Mouse (Mus musculus) myocyte (in vitro differentiated cells): ENCODE results near the gene Ppfia3.

ENCODE experiments used
- MAX ChIP-seq: IDR thresholded peaks from one replicate; pipeline ENCODE4 v1.6.1; 2011; ENCODE audit warnings: low read depth, mild to moderate bottlenecking, control low read depth
- USF1 ChIP-seq: IDR thresholded peaks from one replicate; pipeline ENCODE4 v1.6.1; 2011; ENCODE audit warnings: low read depth, mild to moderate bottlenecking, control low read depth, moderate library complexity

DNA sequence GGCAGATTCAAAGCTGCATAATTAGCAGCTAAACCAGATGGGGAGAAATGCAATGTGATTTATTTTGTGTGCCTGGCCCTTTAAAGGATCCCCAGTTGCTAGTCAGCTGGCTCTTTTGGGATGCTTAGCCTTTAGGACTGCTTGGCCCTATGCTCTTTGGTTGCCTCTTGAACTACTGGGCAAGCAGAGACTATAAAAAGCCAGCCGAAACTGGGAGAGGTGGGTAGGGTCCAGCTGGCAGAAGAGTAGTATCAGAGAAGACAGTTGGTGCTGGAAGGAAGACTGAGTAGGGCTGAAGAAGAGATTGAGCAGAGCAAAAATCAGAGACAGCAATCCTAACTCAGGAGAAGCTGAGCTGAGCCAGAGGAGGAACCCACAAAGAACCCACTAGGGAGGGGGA, 70.2 kb downstream of the Ppfia3 start:
- TF ChIP-seq MAX (no peak), USF1 (no peak)
